Mouse (Mus musculus) myocyte (in vitro differentiated cells): ENCODE results near the gene Pacs1.

ENCODE experiments used
- CEBPB ChIP-seq: IDR thresholded peaks from 2 replicates; pipeline ENCODE4 v1.6.1; 2011; ENCODE audit warnings: mild to moderate bottlenecking, moderate library complexity; ENCODE audit not compliant: poor library complexity, insufficient read depth, severe bottlenecking
- E2F4 ChIP-seq: IDR thresholded peaks from one replicate; pipeline ENCODE4 v1.6.1; 2011; ENCODE audit warnings: mild to moderate bottlenecking, control low read depth, moderate library complexity; ENCODE audit not compliant: insufficient read depth
- MAX ChIP-seq: IDR thresholded peaks from one replicate; pipeline ENCODE4 v1.6.1; 2011; ENCODE audit warnings: low read depth, mild to moderate bottlenecking, control low read depth
- MYOD1 ChIP-seq, 3 experiments: IDR thresholded peaks; one replicate each; pipeline ENCODE4 v1.6.1; 2011; ENCODE audit warnings: control low read depth in 2 of 3, low read depth in 2 of 3, mild to moderate bottlenecking in 2 of 3, moderate library complexity in 1 of 3; ENCODE audit not compliant: insufficient read length in 2 of 3, control insufficient read depth in 1 of 3
- MYOG ChIP-seq, 3 experiments: IDR thresholded peaks; one replicate each; pipeline ENCODE4 v1.6.1; 2011; ENCODE audit warnings: control low read depth in 2 of 3, low read depth in 2 of 3, mild to moderate bottlenecking in 2 of 3; ENCODE audit not compliant: insufficient read length in 2 of 3, control insufficient read depth in 1 of 3, insufficient read depth in 1 of 3
- POLR2A ChIP-seq: IDR thresholded peaks from one replicate; pipeline ENCODE4 v1.6.1; 2011; ENCODE audit warnings: low read depth, mild to moderate bottlenecking, control low read depth, moderate library complexity; ENCODE audit not compliant: insufficient read length
- POLR2AphosphoS2 ChIP-seq: IDR thresholded peaks from one replicate; pipeline ENCODE4 v1.6.1; 2011; ENCODE audit warnings: low read depth, control low read depth; ENCODE audit not compliant: insufficient read length
- SRF ChIP-seq: IDR thresholded peaks from one replicate; pipeline ENCODE4 v1.6.1; 2011; ENCODE audit warnings: low read depth; ENCODE audit not compliant: control insufficient read depth, insufficient read length
- TCF12 ChIP-seq: IDR thresholded peaks from one replicate; pipeline ENCODE4 v1.6.1; 2011; ENCODE audit warnings: mild to moderate bottlenecking, control low read depth; ENCODE audit not compliant: poor library complexity, insufficient read depth, severe bottlenecking
- TCF3 ChIP-seq: IDR thresholded peaks from one replicate; pipeline ENCODE4 v1.6.1; 2011; ENCODE audit warnings: low read depth, control low read depth; ENCODE audit not compliant: insufficient read length
- USF1 ChIP-seq: IDR thresholded peaks from one replicate; pipeline ENCODE4 v1.6.1; 2011; ENCODE audit warnings: low read depth, mild to moderate bottlenecking, control low read depth, moderate library complexity

DNA sequence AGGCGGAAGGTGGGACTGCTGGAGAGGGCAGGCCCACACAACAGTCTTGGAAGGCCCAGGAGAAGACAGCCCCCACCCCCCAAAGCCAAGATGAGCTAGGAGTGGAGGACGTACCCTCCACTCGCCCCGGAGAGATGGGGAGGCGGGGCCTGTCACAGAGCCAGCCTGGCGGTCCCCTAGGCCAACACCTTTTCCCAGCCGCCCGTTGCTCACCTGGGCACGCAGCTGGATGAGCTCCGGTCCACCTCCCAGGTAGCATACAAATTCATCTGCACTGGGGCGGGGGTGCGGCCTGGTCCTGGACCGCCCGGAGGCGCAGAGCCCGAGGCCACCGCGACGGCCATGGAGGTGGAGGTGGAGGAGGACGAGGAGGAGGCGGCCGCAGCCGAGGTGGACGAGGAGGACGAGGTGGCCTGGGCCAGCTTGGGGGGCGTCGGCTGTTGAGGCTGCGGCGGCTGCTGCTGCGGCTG, 558 bp downstream of the Pacs1 start:
- no peak for TF ChIP-seq POLR2AphosphoS2
- no peak for TF ChIP-seq POLR2A
- no peak for TF ChIP-seq TCF12
- TF ChIP-seq USF1 = no peak
- TF ChIP-seq MYOG (IDR thresholded peaks at IDR 0.05; ENCODE audit: control insufficient read depth in 1 of 3, insufficient read depth in 1 of 3, insufficient read length in 2 of 3, low read depth in 2 of 3) = no peak
- TF ChIP-seq MAX = no peak
- no peak for TF ChIP-seq TCF3
- no peak for TF ChIP-seq CEBPB
- TF ChIP-seq MYOD1 (IDR thresholded peaks at IDR 0.05; ENCODE audit: control insufficient read depth in 1 of 3, insufficient read length in 2 of 3, low read depth in 2 of 3) = no peak
- TF ChIP-seq SRF = no peak
- TF ChIP-seq E2F4 = no peak
